Mouse (Mus musculus): ENCODE data around the gene Radil. TPM values are rescaled to one million over a fixed set of nuclear protein-coding genes. Genes with fewer than 3 reads are reported as not detected.

Gene Radil
- polyA plus RNA-seq, 1 experiment from 2014 or later = 4.2 TPM

- H3K27me3 ChIP-seq (ENCODE audit: insufficient read depth, low read length) = no peaks in the 10 kb centered on the region
- 70% methylated on average over 10 of the region's 10 CpGs for WGBS
- H3K36me3 ChIP-seq (ENCODE audit: insufficient read depth, low read length) = peaks cover 13% of the 10 kb centered on the region; the same call in 1 of the 2 replicates
- H3K27ac ChIP-seq (ENCODE audit: low read length) = no peak overlapping the region
- no peaks in the 10 kb centered on the region for H3K9me3 ChIP-seq (ENCODE audit: low read length)
- no peak overlapping the region for H3K9ac ChIP-seq (replicated peaks; ENCODE audit: low read length)
- H3K4me1 ChIP-seq (ENCODE audit: insufficient read depth, low read length) = no peaks in the 10 kb centered on the region
- H3K4me2 ChIP-seq (replicated peaks; ENCODE audit: low read depth, low read length) = no peak overlapping the region
- H3K4me3 ChIP-seq (ENCODE audit: low read length) = no peak overlapping the region
- no peak for ATAC-seq (ENCODE audit: low FRiP score, low TSS enrichment)
Measured at GRCm38 (mm10) chr5:142473696-142474095, 77.2 kb downstream of the Radil start.

GRCm38 (mm10) chr5:142469796-142470195, 81.1 kb downstream of the Radil start:
- Histone ChIP-seq H3K36me3 (ENCODE audit: insufficient read depth, low read length) (peaks cover 16% of the 10 kb centered on the region), H3K4me1 (ENCODE audit: insufficient read depth, low read length) (peaks cover 3% of the 10 kb centered on the region; the same call in 1 of the 2 replicates), H3K27me3 (ENCODE audit: insufficient read depth, low read length) (no peaks in the 10 kb centered on the region), H3K4me2 (replicated peaks; ENCODE audit: low read depth, low read length) (no peak overlapping the region), H3K9ac (replicated peaks; ENCODE audit: low read length) (no peak overlapping the region), H3K4me3 (ENCODE audit: low read length) (no peak overlapping the region), H3K27ac (ENCODE audit: low read length) (no peak overlapping the region), H3K9me3 (ENCODE audit: low read length) (no peaks in the 10 kb centered on the region)
- ATAC-seq (ENCODE audit: low FRiP score, low TSS enrichment) = no peak
- WGBS = 91% methylated on average over 11 of the region's 11 CpGs

- Histone ChIP-seq H3K36me3 (ENCODE audit: insufficient read depth, low read length) (peaks cover 16% of the 10 kb centered on the region), H3K27me3 (ENCODE audit: insufficient read depth, low read length) (no peaks in the 10 kb centered on the region), H3K9me3 (ENCODE audit: low read length) (no peaks in the 10 kb centered on the region), H3K27ac (ENCODE audit: low read length) (no peak overlapping the region), H3K4me1 (ENCODE audit: insufficient read depth, low read length) (peaks cover 9% of the 10 kb centered on the region; the same call in 1 of the 2 replicates), H3K4me2 (replicated peaks; ENCODE audit: low read depth, low read length) (no peak overlapping the region), H3K4me3 (ENCODE audit: low read length) (no peak overlapping the region), H3K9ac (replicated peaks; ENCODE audit: low read length) (no peak overlapping the region)
- WGBS = 89% methylated on average over 13 of the region's 13 CpGs
- ATAC-seq (ENCODE audit: low FRiP score, low TSS enrichment) = no peak
Measured at GRCm38 (mm10) chr5:142468375-142468774, 82.5 kb downstream of the Radil start.

- H3K4me1 ChIP-seq (ENCODE audit: insufficient read depth, low read length) = peaks cover 11% of the 10 kb centered on the region; the same call in 1 of the 2 replicates
- peaks cover 10% of the 10 kb centered on the region for H3K36me3 ChIP-seq (ENCODE audit: insufficient read depth, low read length)
- H3K9ac ChIP-seq (replicated peaks; ENCODE audit: low read length) = peak within 1 kb of the TSS; percentile 63
- peak within 1 kb of the TSS; percentile 90 for H3K4me2 ChIP-seq (replicated peaks; ENCODE audit: low read depth, low read length)
- peak; percentile 89 for ATAC-seq (ENCODE audit: low FRiP score, low TSS enrichment)
- no peaks in the 10 kb centered on the region for H3K27me3 ChIP-seq (ENCODE audit: insufficient read depth, low read length)
- H3K9me3 ChIP-seq (ENCODE audit: low read length) = no peaks in the 10 kb centered on the region
- peak within 1 kb of the TSS; percentile 88 for H3K4me3 ChIP-seq (ENCODE audit: low read length)
- peak within 1 kb of the TSS; percentile 87 for H3K27ac ChIP-seq (ENCODE audit: low read length)
- 1% methylated on average over 60 of the region's 60 CpGs for WGBS
Measured at GRCm38 (mm10) chr5:142463461-142464454, 87.1 kb downstream of the Radil start, which contains the start of gene Ap5z1. Gene Ap5z1, plus strand, starts transcription at chr5:142463944.

- WGBS = 89% methylated on average over 6 of the region's 6 CpGs
- no peak for ATAC-seq (ENCODE audit: low FRiP score, low TSS enrichment)
- peak overlapping the region; percentile 63 for H3K9ac ChIP-seq (replicated peaks; ENCODE audit: low read length)
Measured at GRCm38 (mm10) chr5:142463011-142463410, 87.9 kb downstream of the Radil start.

GRCm38 (mm10) chr5:142462641-142462948, 88.3 kb downstream of the Radil start:
- Histone ChIP-seq H3K27me3 (ENCODE audit: insufficient read depth, low read length) (no peaks in the 10 kb centered on the region), H3K4me2 (replicated peaks; ENCODE audit: low read depth, low read length) (no peak overlapping the region), H3K27ac (ENCODE audit: low read length) (peak overlapping the region; percentile 87; the same call in 1 of the 2 replicates), H3K9ac (replicated peaks; ENCODE audit: low read length) (no peak overlapping the region), H3K36me3 (ENCODE audit: insufficient read depth, low read length) (peaks cover 18% of the 10 kb centered on the region), H3K9me3 (ENCODE audit: low read length) (no peaks in the 10 kb centered on the region), H3K4me1 (ENCODE audit: insufficient read depth, low read length) (peaks cover 11% of the 10 kb centered on the region; the same call in 1 of the 2 replicates), H3K4me3 (ENCODE audit: low read length) (no peak overlapping the region)
- ATAC-seq (ENCODE audit: low FRiP score, low TSS enrichment) = no peak
- 90% methylated on average over 2 of the region's 2 CpGs for WGBS

More at GRCm38 (mm10) chr5:142463011-142463410, 87.9 kb downstream of the Radil start:
- Histone ChIP-seq H3K4me1 (ENCODE audit: insufficient read depth, low read length) (peaks cover 11% of the 10 kb centered on the region; the same call in 1 of the 2 replicates), H3K36me3 (ENCODE audit: insufficient read depth, low read length) (peaks cover 16% of the 10 kb centered on the region), H3K27me3 (ENCODE audit: insufficient read depth, low read length) (no peaks in the 10 kb centered on the region), H3K9me3 (ENCODE audit: low read length) (no peaks in the 10 kb centered on the region), H3K27ac (ENCODE audit: low read length) (peak overlapping the region; percentile 87), H3K4me2 (replicated peaks; ENCODE audit: low read depth, low read length) (peak overlapping the region; percentile 90), H3K4me3 (ENCODE audit: low read length) (peak overlapping the region; percentile 88)

- Histone ChIP-seq H3K27ac (ENCODE audit: low read length) (no peak overlapping the region), H3K9ac (replicated peaks; ENCODE audit: low read length) (no peak overlapping the region), H3K4me1 (ENCODE audit: insufficient read depth, low read length) (peaks cover 14% of the 10 kb centered on the region; the same call in 1 of the 2 replicates), H3K4me2 (replicated peaks; ENCODE audit: low read depth, low read length) (no peak overlapping the region), H3K9me3 (ENCODE audit: low read length) (no peaks in the 10 kb centered on the region), H3K27me3 (ENCODE audit: insufficient read depth, low read length) (no peaks in the 10 kb centered on the region), H3K4me3 (ENCODE audit: low read length) (no peak overlapping the region), H3K36me3 (ENCODE audit: insufficient read depth, low read length) (peaks cover 20% of the 10 kb centered on the region)
- 96% methylated on average over 7 of the region's 7 CpGs for WGBS
- ATAC-seq (ENCODE audit: low FRiP score, low TSS enrichment) = no peak
Measured at GRCm38 (mm10) chr5:142461942-142462640, 88.8 kb downstream of the Radil start.

- Histone ChIP-seq H3K4me1 (ENCODE audit: insufficient read depth, low read length) (peaks cover 11% of the 10 kb centered on the region; the same call in 1 of the 2 replicates), H3K9ac (replicated peaks; ENCODE audit: low read length) (no peak overlapping the region), H3K9me3 (ENCODE audit: low read length) (no peaks in the 10 kb centered on the region), H3K4me2 (replicated peaks; ENCODE audit: low read depth, low read length) (no peak overlapping the region), H3K4me3 (ENCODE audit: low read length) (no peak overlapping the region), H3K36me3 (ENCODE audit: insufficient read depth, low read length) (peaks cover 39% of the 10 kb centered on the region), H3K27me3 (ENCODE audit: insufficient read depth, low read length) (no peaks in the 10 kb centered on the region), H3K27ac (ENCODE audit: low read length) (no peak overlapping the region)
- ATAC-seq (ENCODE audit: low FRiP score, low TSS enrichment) = no peak
- WGBS = 76% methylated on average over 5 of the region's 5 CpGs
Measured at GRCm38 (mm10) chr5:142459834-142460233, 91.1 kb downstream of the Radil start.

- Histone ChIP-seq H3K4me2 (replicated peaks; ENCODE audit: low read depth, low read length) (no peak overlapping the region), H3K9ac (replicated peaks; ENCODE audit: low read length) (no peak overlapping the region), H3K27me3 (ENCODE audit: insufficient read depth, low read length) (no peaks in the 10 kb centered on the region), H3K36me3 (ENCODE audit: insufficient read depth, low read length) (peaks cover 48% of the 10 kb centered on the region), H3K27ac (ENCODE audit: low read length) (no peak overlapping the region), H3K9me3 (ENCODE audit: low read length) (no peaks in the 10 kb centered on the region), H3K4me3 (ENCODE audit: low read length) (no peak overlapping the region), H3K4me1 (ENCODE audit: insufficient read depth, low read length) (0 out of 2 replicates have a peak, but pooled peaks cover 6% of the 10 kb centered on the region)
- 88% methylated on average over 17 of the region's 17 CpGs for WGBS
- no peak for ATAC-seq (ENCODE audit: low FRiP score, low TSS enrichment)
Measured at GRCm38 (mm10) chr5:142458791-142459557, 91.9 kb downstream of the Radil start.

Data from kidney, embryonic 16.5 days (tissue).